Mouse (Mus musculus) activated CD4-positive, CD25-positive, alpha-beta regulatory T cell, adult 4 months (primary cell): ENCODE results near the gene Hnrnpf. TPM values are rescaled to one million over a fixed set of nuclear protein-coding genes. Genes with fewer than 3 reads are reported as not detected.

Experiments used
- polyA plus RNA-seq, 2 experiments: library from polyadenylated mRNA; unstranded; fragments of 100-300 nt; shearing (Covaris generic); gene quantifications; one replicate each; pipeline ENCODE4 v1.2.1; 2017

Gene Hnrnpf
- polyA plus RNA-seq, 2 experiments from 2014 or later: 807 to 897 TPM

Other genes starting within 250 kb of the Hnrnpf start
- 10 to 100 TPM; 24.5 to 27.8 TPM for gene Zfp637, start 59.1 kb upstream of the Hnrnpf start, polyA plus RNA-seq
- gene Zfp239, start 38.2 kb upstream of the Hnrnpf start, polyA plus RNA-seq: 1 to 10 TPM; 4.1 TPM
- 1 to 10 TPM; 2.3 to 7.0 TPM for gene Fxyd4, start 37.4 kb downstream of the Hnrnpf start, polyA plus RNA-seq
- 1 to 10 TPM; 2.3 to 4.0 TPM for gene Rasgef1a, start 111.1 kb downstream of the Hnrnpf start, polyA plus RNA-seq
- gene Csgalnact2, start 238.8 kb downstream of the Hnrnpf start, polyA plus RNA-seq: 1 to 10 TPM; 7.6 to 8.1 TPM